Mouse (Mus musculus) megakaryocyte, embryonic 14.5 days (primary cell): ENCODE results near the gene Ifrd2.

ENCODE experiments used
- FLI1 ChIP-seq: IDR thresholded peaks from 2 replicates; pipeline ENCODE4 v1.6.1; 2012; ENCODE audit warnings: low read length, inconsistent platforms, mixed read lengths
- GATA1 ChIP-seq: IDR thresholded peaks from 3 replicates; pipeline ENCODE4 v1.6.1; 2012; ENCODE audit warnings: mixed read lengths, low read length, inconsistent platforms, borderline replicate concordance

- TF ChIP-seq GATA1 (no peak), FLI1 (no peak)
Observed at GRCm38 (mm10) chr9:107629411-107629730, 41.9 kb downstream of the Ifrd2 start.
